Mouse (Mus musculus): ENCODE measurements around the gene Tmem132a. TPM values are rescaled to one million over a fixed set of nuclear protein-coding genes. Genes with fewer than 3 reads are reported as not detected.

Gene Tmem132a
- polyA plus RNA-seq, 1 experiment from 2014 or later = 111 TPM

- H3K4me3 ChIP-seq = no peak overlapping the region
- H3K27me3 ChIP-seq = no peaks in the 10 kb centered on the region
- no peaks in the 10 kb centered on the region for H3K36me3 ChIP-seq
- H3K9me3 ChIP-seq = no peaks in the 10 kb centered on the region
- H3K27ac ChIP-seq = no peak overlapping the region
- ATAC-seq (ENCODE audit: low FRiP score, low read depth) = no peak
- peaks cover 7% of the 10 kb centered on the region; the same call in 1 of the 2 replicates for H3K4me1 ChIP-seq
- WGBS = 66% methylated on average over 7 of the region's 7 CpGs
- no peak overlapping the region for H3K9ac ChIP-seq
- no peak overlapping the region for H3K4me2 ChIP-seq (replicated peaks)
These were observed 48.4 kb downstream of the Tmem132a start for GRCm38 (mm10) chr19:10821319-10821718.

GRCm38 (mm10) chr19:10818217-10818946, 51.4 kb downstream of the Tmem132a start:
- Histone ChIP-seq H3K36me3 (no peaks in the 10 kb centered on the region), H3K9me3 (no peaks in the 10 kb centered on the region), H3K4me3 (peak overlapping the region; percentile 20), H3K4me2 (replicated peaks) (peak overlapping the region; percentile 53), H3K27ac (no peak overlapping the region), H3K4me1 (peaks cover 7% of the 10 kb centered on the region; the same call in 1 of the 2 replicates), H3K9ac (no peak overlapping the region), H3K27me3 (no peaks in the 10 kb centered on the region)
- ATAC-seq (ENCODE audit: low FRiP score, low read depth) = peak; percentile 36; the same call in 1 of the 2 replicates
- WGBS = 33% methylated on average over 17 of the region's 17 CpGs

GRCm38 (mm10) chr19:10816462-10816861, 53.3 kb downstream of the Tmem132a start:
- Histone ChIP-seq H3K4me1 (peaks cover 7% of the 10 kb centered on the region; the same call in 1 of the 2 replicates), H3K36me3 (no peaks in the 10 kb centered on the region), H3K4me2 (replicated peaks) (no peak overlapping the region), H3K27me3 (no peaks in the 10 kb centered on the region), H3K9me3 (no peaks in the 10 kb centered on the region), H3K4me3 (no peak overlapping the region), H3K27ac (no peak overlapping the region), H3K9ac (no peak overlapping the region)
- WGBS = 76% methylated on average over 2 of the region's 2 CpGs
- ATAC-seq (ENCODE audit: low FRiP score, low read depth) = no peak

GRCm38 (mm10) chr19:10815871-10816270, 53.9 kb downstream of the Tmem132a start:
- 80% methylated on average over 6 of the region's 6 CpGs for WGBS
- no peaks in the 10 kb centered on the region for H3K9me3 ChIP-seq
- no peaks in the 10 kb centered on the region for H3K27me3 ChIP-seq
- H3K36me3 ChIP-seq = no peaks in the 10 kb centered on the region
- ATAC-seq (ENCODE audit: low FRiP score, low read depth) = no peak
- H3K4me2 ChIP-seq (replicated peaks) = no peak overlapping the region
- no peak overlapping the region for H3K9ac ChIP-seq
- peaks cover 7% of the 10 kb centered on the region; the same call in 1 of the 2 replicates for H3K4me1 ChIP-seq
- H3K27ac ChIP-seq = no peak overlapping the region
- H3K4me3 ChIP-seq = no peak overlapping the region

- H3K4me2 ChIP-seq (replicated peaks) = no peak overlapping the region
- WGBS = 64% methylated on average over 7 of the region's 7 CpGs
- ATAC-seq (ENCODE audit: low FRiP score, low read depth) = no peak
- no peak overlapping the region for H3K9ac ChIP-seq
- H3K9me3 ChIP-seq = no peaks in the 10 kb centered on the region
- no peak overlapping the region for H3K4me3 ChIP-seq
- H3K4me1 ChIP-seq = peaks cover 11% of the 10 kb centered on the region
- H3K36me3 ChIP-seq = no peaks in the 10 kb centered on the region
- no peaks in the 10 kb centered on the region for H3K27me3 ChIP-seq
- H3K27ac ChIP-seq = no peak overlapping the region
These were observed 55.8 kb downstream of the Tmem132a start for GRCm38 (mm10) chr19:10813905-10814304.

GRCm38 (mm10) chr19:10813039-10813438, 56.7 kb downstream of the Tmem132a start:
- Histone ChIP-seq H3K36me3 (no peaks in the 10 kb centered on the region), H3K27ac (no peak overlapping the region), H3K4me2 (replicated peaks) (no peak overlapping the region), H3K27me3 (no peaks in the 10 kb centered on the region), H3K4me3 (no peak overlapping the region), H3K4me1 (peaks cover 5% of the 10 kb centered on the region), H3K9me3 (no peaks in the 10 kb centered on the region), H3K9ac (no peak overlapping the region)
- WGBS = 94% methylated on average over 5 of the region's 5 CpGs
- no peak for ATAC-seq (ENCODE audit: low FRiP score, low read depth)

GRCm38 (mm10) chr19:10811471-10811870, 58.3 kb downstream of the Tmem132a start:
- Histone ChIP-seq H3K4me2 (replicated peaks) (no peak overlapping the region), H3K9me3 (no peaks in the 10 kb centered on the region), H3K9ac (no peak overlapping the region), H3K36me3 (no peaks in the 10 kb centered on the region), H3K4me3 (no peak overlapping the region), H3K27me3 (no peaks in the 10 kb centered on the region), H3K4me1 (peaks cover 4% of the 10 kb centered on the region; the same call in 1 of the 2 replicates), H3K27ac (no peak overlapping the region)
- no peak for ATAC-seq (ENCODE audit: low FRiP score, low read depth)
- WGBS = 87% methylated on average over 6 of the region's 6 CpGs

- H3K4me2 ChIP-seq (replicated peaks) = no peak overlapping the region
- H3K27me3 ChIP-seq = no peaks in the 10 kb centered on the region
- ATAC-seq (ENCODE audit: low FRiP score, low read depth) = no peak
- H3K9ac ChIP-seq = no peak overlapping the region
- H3K4me3 ChIP-seq = no peak overlapping the region
- 51% methylated on average over 4 of the region's 4 CpGs for WGBS
- H3K9me3 ChIP-seq = no peaks in the 10 kb centered on the region
- H3K27ac ChIP-seq = no peak overlapping the region
- peaks cover 4% of the 10 kb centered on the region; the same call in 1 of the 2 replicates for H3K4me1 ChIP-seq
- no peaks in the 10 kb centered on the region for H3K36me3 ChIP-seq
These were observed 59.6 kb downstream of the Tmem132a start for GRCm38 (mm10) chr19:10810176-10810492.

- Histone ChIP-seq H3K27me3 (no peaks in the 10 kb centered on the region), H3K4me1 (peaks cover 4% of the 10 kb centered on the region; the same call in 1 of the 2 replicates), H3K9me3 (no peaks in the 10 kb centered on the region), H3K9ac (no peak overlapping the region), H3K4me3 (no peak overlapping the region), H3K4me2 (replicated peaks) (no peak overlapping the region), H3K36me3 (no peaks in the 10 kb centered on the region), H3K27ac (no peak overlapping the region)
- WGBS = 73% methylated on average over 11 of the region's 11 CpGs
- ATAC-seq (ENCODE audit: low FRiP score, low read depth) = no peak
These were observed 60.1 kb downstream of the Tmem132a start for GRCm38 (mm10) chr19:10809428-10810175.

- WGBS = 88% methylated on average over 12 of the region's 12 CpGs
- Histone ChIP-seq H3K4me1 (peaks cover 4% of the 10 kb centered on the region; the same call in 1 of the 2 replicates), H3K4me3 (no peak overlapping the region), H3K36me3 (no peaks in the 10 kb centered on the region), H3K27me3 (no peaks in the 10 kb centered on the region), H3K27ac (no peak overlapping the region), H3K4me2 (replicated peaks) (no peak overlapping the region), H3K9me3 (no peaks in the 10 kb centered on the region), H3K9ac (no peak overlapping the region)
- ATAC-seq (ENCODE audit: low FRiP score, low read depth) = no peak
These were observed 61.1 kb downstream of the Tmem132a start for GRCm38 (mm10) chr19:10808524-10809233.

Data from limb, embryonic 13.5 days (tissue).